Mouse (Mus musculus): Measurements from ENCODE around the gene B4galt2. TPM values are rescaled to one million over a fixed set of nuclear protein-coding genes. Genes with fewer than 3 reads are reported as not detected.

B4galt2 gene
- polyA plus RNA-seq, 1 experiment from 2014 or later = 20.9 TPM

- WGBS = 78% methylated on average over 8 of the region's 8 CpGs
Measured at GRCm38 (mm10) chr4:117828572-117829145, 54.6 kb downstream of the B4galt2 start.

More at GRCm38 (mm10) chr4:117828572-117829145, 54.6 kb downstream of the B4galt2 start:
- peaks cover 37% of the 10 kb centered on the region for H3K27me3 ChIP-seq (ENCODE audit: poor library complexity, severe bottlenecking)
- peaks cover 8% of the 10 kb centered on the region for H3K4me1 ChIP-seq
- no peaks in the 10 kb centered on the region for H3K36me3 ChIP-seq (replicated peaks)
- H3K27ac ChIP-seq = no peak overlapping the region
- H3K9me3 ChIP-seq = no peaks in the 10 kb centered on the region
- no peak overlapping the region for H3K4me3 ChIP-seq
- no peak for DNase-seq (ENCODE audit: extremely low spot score, low spot score)

Other genes with a start within 250 kb of the B4galt2 start
- 72.3 and 76.1 TPM in 2 replicates for gene Dmap1, start 201.2 kb downstream of the B4galt2 start, polyA plus RNA-seq (2016; fragmentation: Nextera tagmentation; extraction: Ambion mirVana)
- gene Gm12845, start 159.1 kb downstream of the B4galt2 start, polyA plus RNA-seq (2016; fragmentation: Nextera tagmentation; extraction: Ambion mirVana) = not detected in 2 replicates
- gene Klf17, start 117.8 kb downstream of the B4galt2 start, polyA plus RNA-seq (2016; fragmentation: Nextera tagmentation; extraction: Ambion mirVana) = not detected in 2 replicates
- gene Slc6a9, start 49.0 kb downstream of the B4galt2 start, polyA plus RNA-seq (2016; fragmentation: Nextera tagmentation; extraction: Ambion mirVana) = 7.0 and 9.1 TPM in 2 replicates
- gene Ccdc24, start 10.9 kb downstream of the B4galt2 start, polyA plus RNA-seq (2016; fragmentation: Nextera tagmentation; extraction: Ambion mirVana) = 1.2 TPM in 2 replicates
- gene Atp6v0b, start 3.8 kb upstream of the B4galt2 start, polyA plus RNA-seq (2016; fragmentation: Nextera tagmentation; extraction: Ambion mirVana) = 160 and 166 TPM in 2 replicates
- 29.1 and 29.3 TPM in 2 replicates for gene Dph2, start 8.5 kb upstream of the B4galt2 start, polyA plus RNA-seq (2016; fragmentation: Nextera tagmentation; extraction: Ambion mirVana)
- gene Ipo13, start 31.5 kb upstream of the B4galt2 start, polyA plus RNA-seq (2016; fragmentation: Nextera tagmentation; extraction: Ambion mirVana) = 63.2 and 67.3 TPM in 2 replicates
- gene Artn, start 46.3 kb upstream of the B4galt2 start, polyA plus RNA-seq (2016; fragmentation: Nextera tagmentation; extraction: Ambion mirVana) = 0.44 and 0.58 TPM in 2 replicates